Mouse (Mus musculus): ENCODE measurements around the gene Dclre1a.

Gene Dclre1a

GRCm38 (mm10) chr19:56484630-56485375 is 63.2 kb downstream of the Dclre1a start:
- no peak for DNase-seq (ENCODE audit: low spot score in 2 of 2)

All from heart, adult 9 months (tissue).